Mouse (Mus musculus) bone marrow, adult 2 months (tissue): ENCODE data around the gene Eif5.

Source experiments
- CTCF ChIP-seq: fragments of 200-500 bp; IDR thresholded peaks from 2 replicates; pipeline ENCODE4 v1.5.1; 2011; ENCODE audit warnings: low read length, control low read depth; ENCODE audit not compliant: control insufficient read depth, insufficient read depth
- POLR2A ChIP-seq: fragments of 200-500 bp; IDR thresholded peaks from 2 replicates; pipeline ENCODE4 v1.6.1; 2011; ENCODE audit warnings: low read depth, mild to moderate bottlenecking, control low read depth, low read length, borderline replicate concordance; ENCODE audit not compliant: control insufficient read depth

DNA sequence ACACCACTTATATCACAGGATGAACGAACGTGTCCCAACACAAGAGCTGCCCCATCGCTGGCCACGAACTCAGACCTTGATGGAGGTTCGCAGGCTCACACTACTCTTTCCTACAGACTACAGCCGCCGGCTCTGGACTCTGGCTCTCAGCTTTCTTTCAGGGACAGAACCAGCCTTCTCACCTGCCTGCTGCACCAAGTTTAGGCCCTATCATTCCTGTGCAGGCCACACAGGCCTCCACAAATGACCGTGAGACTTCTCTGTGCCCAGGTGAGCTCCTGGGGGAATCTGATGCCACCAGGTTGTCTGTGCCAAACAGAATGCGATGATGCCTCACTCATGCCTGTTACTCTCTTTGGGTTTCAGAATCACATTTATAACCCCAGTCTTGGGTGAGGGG is 19.4 kb upstream of the Eif5 start:
- TF ChIP-seq CTCF = no peak
- TF ChIP-seq POLR2A = no peak
